Mouse (Mus musculus): ENCODE data around the gene Kcnmb4. TPM values are rescaled to one million over a fixed set of nuclear protein-coding genes. Genes with fewer than 3 reads are reported as not detected.

Gene Kcnmb4
- total RNA-seq, 2 experiments from 2014 or later = 1.4 TPM; not detected in 1

- no peak for ATAC-seq (replicated peaks; ENCODE audit: low FRiP score, poor library complexity, severe bottlenecking)
These were observed 12.2 kb downstream of the Kcnmb4 start for GRCm38 (mm10) chr10:116461443-116461842.

- no peak for ATAC-seq (replicated peaks; ENCODE audit: low FRiP score, poor library complexity, severe bottlenecking)
These were observed 14.9 kb downstream of the Kcnmb4 start for GRCm38 (mm10) chr10:116458786-116459185.

DNA sequence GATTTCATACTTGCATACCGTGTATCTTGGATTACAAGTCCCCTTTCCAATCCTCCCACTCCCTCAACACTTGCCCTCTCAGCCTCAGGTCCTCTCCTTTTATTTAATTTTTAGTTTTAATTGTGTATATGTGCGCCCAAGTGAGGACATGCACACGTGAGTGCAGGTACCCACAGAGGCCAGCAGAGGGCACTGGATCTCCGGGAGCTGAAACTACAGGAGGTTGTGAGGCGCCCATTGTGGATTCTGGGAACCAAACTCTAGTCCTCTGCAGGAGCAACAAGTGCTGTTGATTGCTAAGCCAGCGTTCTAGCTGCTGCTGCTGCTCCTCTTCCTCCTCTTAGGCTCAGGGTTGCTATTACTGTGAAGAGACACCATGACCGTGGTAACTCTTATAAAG, 20.9 kb downstream of the Kcnmb4 start:
- ATAC-seq (replicated peaks; ENCODE audit: low FRiP score, poor library complexity, severe bottlenecking) = no peak

- ATAC-seq (replicated peaks; ENCODE audit: low FRiP score, poor library complexity, severe bottlenecking) = no peak
These were observed 23.1 kb downstream of the Kcnmb4 start for GRCm38 (mm10) chr10:116450621-116451020.

- no peak for ATAC-seq (replicated peaks; ENCODE audit: low FRiP score, poor library complexity, severe bottlenecking)
These were observed 25.5 kb downstream of the Kcnmb4 start for GRCm38 (mm10) chr10:116448166-116448565.

- no peak for ATAC-seq (replicated peaks; ENCODE audit: low FRiP score, poor library complexity, severe bottlenecking)
These were observed 26.5 kb downstream of the Kcnmb4 start for GRCm38 (mm10) chr10:116447176-116447575.

GRCm38 (mm10) chr10:116446040-116446439, 27.6 kb downstream of the Kcnmb4 start:
- no peak for ATAC-seq (replicated peaks; ENCODE audit: low FRiP score, poor library complexity, severe bottlenecking)

DNA sequence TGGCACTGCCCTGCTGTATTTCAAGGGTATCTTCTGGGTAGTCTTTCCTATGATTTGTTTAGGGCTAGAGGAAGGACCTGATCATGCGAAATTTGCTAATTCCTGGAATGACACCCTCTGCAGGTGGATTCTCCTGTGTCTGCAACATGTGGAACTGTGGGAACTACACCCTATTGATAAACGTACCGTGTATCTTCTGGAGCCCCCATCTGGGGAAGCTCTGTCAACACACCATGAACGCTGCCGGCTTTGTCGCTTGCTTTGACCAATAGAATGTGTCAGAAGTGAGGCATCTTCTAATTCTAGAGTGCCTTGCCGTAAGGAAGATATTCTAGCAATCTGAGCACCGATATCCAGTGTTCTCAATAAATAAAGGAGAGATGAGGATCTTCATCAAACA, 28.9 kb downstream of the Kcnmb4 start:
- ATAC-seq (replicated peaks; ENCODE audit: low FRiP score, poor library complexity, severe bottlenecking) = no peak

DNA sequence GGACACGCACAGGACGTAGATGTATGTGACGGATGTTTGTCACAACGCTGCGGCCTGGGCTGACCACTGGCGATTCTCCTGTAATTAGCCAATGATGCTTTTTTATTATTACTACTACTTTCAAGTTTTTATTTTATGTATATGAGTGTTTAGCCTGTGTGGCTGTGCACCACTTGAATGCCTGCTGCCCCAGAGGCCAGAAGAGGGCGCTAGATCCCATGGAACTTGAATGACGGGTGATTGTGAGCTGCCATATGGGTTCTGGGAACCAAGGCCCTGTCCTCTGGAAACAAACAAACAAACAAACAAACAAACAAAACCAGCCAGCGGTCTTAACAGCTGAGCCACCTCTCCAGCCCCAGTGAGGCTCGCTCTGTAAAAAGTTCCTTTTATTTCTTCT, 29.3 kb downstream of the Kcnmb4 start:
- ATAC-seq (replicated peaks; ENCODE audit: low FRiP score, poor library complexity, severe bottlenecking) = no peak

DNA sequence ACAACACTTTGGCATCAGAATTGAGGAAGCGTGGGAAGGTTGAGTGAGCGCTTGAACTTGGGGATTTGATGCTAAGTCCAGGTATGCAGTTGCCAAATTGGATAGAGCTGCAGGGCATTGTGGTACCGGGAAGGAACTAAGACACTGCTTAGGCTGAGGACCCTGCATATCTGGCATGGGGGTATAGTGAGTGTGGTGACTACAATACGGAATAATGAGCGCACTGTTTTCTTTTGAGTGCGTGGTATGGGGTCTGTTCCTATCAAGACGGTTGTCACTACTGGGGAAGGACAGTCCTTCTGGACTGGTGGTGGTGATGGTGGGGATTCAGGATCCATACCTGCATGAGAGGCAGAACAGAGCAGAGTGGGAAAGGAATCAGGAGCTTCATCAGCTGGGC, 32.7 kb downstream of the Kcnmb4 start:
- ATAC-seq (replicated peaks; ENCODE audit: low FRiP score, poor library complexity, severe bottlenecking) = no peak

GRCm38 (mm10) chr10:116440088-116440487, 33.6 kb downstream of the Kcnmb4 start:
- ATAC-seq (replicated peaks; ENCODE audit: low FRiP score, poor library complexity, severe bottlenecking) = no peak

DNA sequence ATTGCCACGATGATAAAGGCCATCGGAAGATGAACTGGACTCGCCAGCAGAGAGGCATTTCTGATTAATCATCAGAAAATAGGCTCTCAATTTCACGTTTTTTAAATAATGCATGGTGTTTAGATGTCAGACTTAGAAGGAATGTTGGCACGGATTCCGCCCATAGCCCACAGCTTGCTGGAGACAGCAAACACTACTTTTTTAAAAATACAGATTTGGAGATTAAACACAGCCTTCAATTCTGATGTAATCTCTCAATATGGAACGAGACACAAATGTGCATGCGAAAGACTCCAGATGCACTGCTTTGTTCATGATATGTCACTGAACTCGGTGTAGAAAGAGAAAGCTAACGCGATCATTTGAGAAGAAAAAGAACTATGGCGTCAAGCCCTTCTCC, 38.2 kb downstream of the Kcnmb4 start:
- ATAC-seq (replicated peaks; ENCODE audit: low FRiP score, poor library complexity, severe bottlenecking) = no peak

DNA sequence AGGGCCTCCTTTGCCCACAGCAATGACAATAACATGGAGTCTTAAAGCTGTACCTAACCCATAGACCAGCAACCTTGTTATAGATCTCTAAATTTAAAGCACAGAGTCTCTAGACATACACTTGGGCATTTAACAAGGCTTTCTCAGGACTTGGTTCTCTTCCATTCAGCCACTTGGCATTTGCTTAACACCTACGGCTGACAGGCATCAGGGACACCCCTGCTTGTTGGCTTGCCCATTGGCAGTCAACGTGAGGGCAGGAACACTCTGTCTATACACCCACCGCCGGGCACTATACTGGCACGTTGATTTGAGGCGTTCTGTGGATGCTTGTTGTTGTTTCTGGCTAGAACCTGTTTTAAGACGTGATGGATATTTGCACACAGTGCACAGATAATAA, 41.3 kb downstream of the Kcnmb4 start:
- ATAC-seq (replicated peaks; ENCODE audit: low FRiP score, poor library complexity, severe bottlenecking) = no peak

GRCm38 (mm10) chr10:116428026-116428780, 45.5 kb downstream of the Kcnmb4 start:
- ATAC-seq (replicated peaks; ENCODE audit: low FRiP score, poor library complexity, severe bottlenecking) = no peak

DNA sequence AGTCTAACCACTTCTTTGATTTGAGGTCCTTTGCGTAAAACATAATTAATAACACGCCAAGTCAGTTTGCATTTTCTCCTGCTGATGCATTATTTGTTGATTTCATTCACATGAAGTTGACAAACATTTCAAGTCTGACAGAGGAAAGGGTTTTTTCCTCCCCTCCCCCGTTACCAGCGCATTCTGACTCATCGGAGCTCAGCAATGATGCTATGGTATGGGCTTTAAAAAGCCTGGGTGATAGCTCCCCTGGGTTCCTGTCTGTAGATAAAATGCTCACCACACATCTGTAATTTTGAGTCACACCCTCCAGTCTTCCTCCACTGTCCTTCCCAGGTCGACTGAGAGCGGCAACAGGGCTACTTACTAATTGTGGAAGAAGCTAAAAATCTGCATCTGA, 47.5 kb downstream of the Kcnmb4 start:
- no peak for ATAC-seq (replicated peaks; ENCODE audit: low FRiP score, poor library complexity, severe bottlenecking)

DNA sequence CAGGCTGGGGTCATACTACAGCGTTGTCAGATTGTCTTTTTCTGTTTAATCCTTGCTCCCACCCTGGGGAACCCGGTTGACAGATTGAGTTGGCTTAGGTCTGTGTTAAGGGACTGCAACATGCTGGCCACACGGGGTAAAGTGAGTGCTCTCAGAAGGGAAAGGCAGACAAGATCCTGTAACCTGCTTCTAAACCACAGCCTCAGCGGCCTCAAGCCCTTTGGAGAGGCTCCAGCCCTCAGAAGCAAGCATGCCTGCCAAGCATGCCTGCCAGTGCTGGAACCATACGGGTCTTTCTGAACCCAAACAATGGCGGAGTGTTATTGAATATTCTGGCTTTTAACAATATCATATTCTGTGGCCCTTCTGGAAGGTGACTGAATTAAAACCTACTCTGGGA, 48.8 kb downstream of the Kcnmb4 start:
- no peak for ATAC-seq (replicated peaks; ENCODE audit: low FRiP score, poor library complexity, severe bottlenecking)

- no peak for ATAC-seq (replicated peaks; ENCODE audit: low FRiP score, poor library complexity, severe bottlenecking)
These were observed 51.1 kb downstream of the Kcnmb4 start for GRCm38 (mm10) chr10:116422551-116422950.

DNA sequence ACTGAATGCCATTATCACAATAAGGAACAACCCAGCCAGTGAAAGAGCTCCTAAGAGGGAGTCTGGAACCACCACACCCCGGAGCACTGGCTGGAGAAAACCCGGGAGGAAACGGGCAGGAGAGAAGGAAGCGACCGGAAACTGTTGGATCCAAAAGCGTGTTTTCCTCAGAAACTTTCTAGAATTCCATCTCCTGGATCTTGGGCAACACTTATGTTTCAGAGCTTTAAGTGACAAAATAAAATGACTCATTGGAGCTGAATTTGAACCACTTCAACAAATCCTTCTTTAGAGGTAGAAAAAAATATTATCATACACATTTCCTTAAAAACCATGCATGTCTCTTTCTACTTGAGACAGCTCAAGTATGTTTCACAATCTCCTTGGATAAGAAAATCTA, 52.7 kb downstream of the Kcnmb4 start:
- no peak for ATAC-seq (replicated peaks; ENCODE audit: low FRiP score, poor library complexity, severe bottlenecking)

DNA sequence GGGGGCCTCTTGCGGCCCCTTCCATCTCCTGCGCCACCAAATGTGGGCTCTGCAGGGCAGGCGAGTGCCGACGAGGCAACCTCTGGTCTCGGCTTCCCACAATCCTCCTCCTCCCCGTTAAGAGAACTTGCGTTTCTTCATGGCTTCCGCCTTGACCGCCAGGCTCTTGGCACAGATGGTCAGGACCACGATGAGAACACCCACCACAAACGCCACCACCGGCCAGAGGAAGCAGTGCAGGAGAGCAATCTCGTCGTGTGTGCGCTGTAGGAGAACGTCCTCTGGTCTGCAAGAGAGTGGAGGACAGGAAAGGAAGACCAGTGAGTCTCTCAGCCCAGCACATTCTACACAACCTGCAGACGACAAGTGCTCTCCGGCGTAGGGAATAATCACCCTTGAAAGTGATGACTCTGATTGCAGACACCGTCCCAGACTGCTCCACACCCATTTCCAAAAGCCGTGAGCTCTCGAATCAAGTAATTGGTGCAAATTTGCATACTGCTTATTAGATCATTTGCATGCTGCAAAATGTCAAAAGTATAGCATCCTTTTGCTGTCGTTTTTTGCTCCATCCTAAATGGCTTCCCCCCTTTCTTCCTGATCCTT, 55.5 kb downstream of the Kcnmb4 start:
- no peak for ATAC-seq (replicated peaks; ENCODE audit: low FRiP score, poor library complexity, severe bottlenecking)

DNA sequence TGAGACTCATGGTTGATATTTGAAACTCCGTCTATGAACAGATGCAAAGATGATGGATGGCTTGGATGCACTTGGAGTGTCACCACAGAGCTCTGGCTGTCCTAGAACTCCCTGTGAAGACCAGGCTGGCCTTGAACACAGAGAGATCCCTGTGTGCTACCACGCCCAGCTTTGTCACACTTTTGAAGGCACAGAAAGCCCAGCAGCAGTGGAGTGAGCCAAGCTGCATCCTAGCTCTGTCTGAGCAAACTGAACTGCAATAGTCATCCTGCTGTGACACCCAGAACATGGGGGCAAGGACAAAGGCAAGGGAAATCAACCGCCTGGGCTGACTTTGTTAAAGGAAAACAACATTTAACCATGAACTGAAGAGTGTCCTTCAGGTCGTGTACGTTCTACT, 57.0 kb downstream of the Kcnmb4 start:
- ATAC-seq (replicated peaks; ENCODE audit: low FRiP score, poor library complexity, severe bottlenecking) = no peak

GRCm38 (mm10) chr10:116416142-116416541, 57.5 kb downstream of the Kcnmb4 start:
- ATAC-seq (replicated peaks; ENCODE audit: low FRiP score, poor library complexity, severe bottlenecking) = no peak

GRCm38 (mm10) chr10:116410826-116411225, 62.9 kb downstream of the Kcnmb4 start:
- no peak for ATAC-seq (replicated peaks; ENCODE audit: low FRiP score, poor library complexity, severe bottlenecking)

All from erythroblast, adult 5-6 weeks (primary cell).